Mouse (Mus musculus): ENCODE measurements at regions not wholly inside any gene's neighbourhood (a gene's known extent, or its start where the extent isn't known, plus 50 kb on each side); places are given as distances from the start of the nearest gene placed in this dataset.

DNA sequence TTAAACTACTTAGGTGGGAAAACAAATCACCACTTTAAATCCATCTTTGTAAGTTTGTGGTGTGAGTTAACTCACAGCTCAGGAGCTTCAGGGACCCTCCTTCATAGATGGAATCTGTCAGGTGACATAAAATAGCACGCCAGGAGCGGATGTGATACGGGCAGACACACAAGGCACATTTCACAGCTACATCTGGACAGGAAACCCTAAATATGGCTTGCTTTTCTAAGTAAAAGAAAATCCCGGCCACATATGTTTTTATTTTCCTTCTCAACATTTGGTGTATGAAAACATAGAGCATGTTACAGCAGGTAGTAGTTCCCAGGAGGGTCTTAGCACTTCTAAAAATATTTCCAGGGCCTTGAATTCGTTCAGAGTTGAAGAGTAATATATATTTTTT lies 50.1 kb upstream of the Col24a1 start:
- DNase-seq (ENCODE audit: low spot score) = no peak
- Histone ChIP-seq H3K9ac (replicated peaks; ENCODE audit: low read depth, low read length) (no peak overlapping the region), H3K4me2 (ENCODE audit: low read depth, low read length) (no peak overlapping the region), H3K36me3 (replicated peaks; ENCODE audit: control insufficient read depth, insufficient read depth, low read length) (no peaks in the 10 kb centered on the region), H3K27ac (ENCODE audit: low read depth) (no peak overlapping the region), H3K4me3 (ENCODE audit: low read depth, low read length) (no peak overlapping the region), H3K27me3 (ENCODE audit: control insufficient read depth, insufficient read depth, low read length) (no peaks in the 10 kb centered on the region), H3K4me1 (ENCODE audit: control insufficient read depth, insufficient read depth) (no peaks in the 10 kb centered on the region), H3K9me3 (replicated peaks; ENCODE audit: control insufficient read depth, low read length) (no peaks in the 10 kb centered on the region)
- WGBS = 45% methylated on average over 5 of the region's 5 CpGs
- TF ChIP-seq CTCF (IDR thresholded peaks at IDR 0.05; ENCODE audit: low read depth) = no peak
- TF ChIP-seq EP300 (IDR thresholded peaks at IDR 0.05; ENCODE audit: low read depth) = no peak
- no peak for ATAC-seq (ENCODE audit: insufficient read depth, low read depth)

All from heart, postnatal 0 days (tissue).